In the genomic region with DNA sequence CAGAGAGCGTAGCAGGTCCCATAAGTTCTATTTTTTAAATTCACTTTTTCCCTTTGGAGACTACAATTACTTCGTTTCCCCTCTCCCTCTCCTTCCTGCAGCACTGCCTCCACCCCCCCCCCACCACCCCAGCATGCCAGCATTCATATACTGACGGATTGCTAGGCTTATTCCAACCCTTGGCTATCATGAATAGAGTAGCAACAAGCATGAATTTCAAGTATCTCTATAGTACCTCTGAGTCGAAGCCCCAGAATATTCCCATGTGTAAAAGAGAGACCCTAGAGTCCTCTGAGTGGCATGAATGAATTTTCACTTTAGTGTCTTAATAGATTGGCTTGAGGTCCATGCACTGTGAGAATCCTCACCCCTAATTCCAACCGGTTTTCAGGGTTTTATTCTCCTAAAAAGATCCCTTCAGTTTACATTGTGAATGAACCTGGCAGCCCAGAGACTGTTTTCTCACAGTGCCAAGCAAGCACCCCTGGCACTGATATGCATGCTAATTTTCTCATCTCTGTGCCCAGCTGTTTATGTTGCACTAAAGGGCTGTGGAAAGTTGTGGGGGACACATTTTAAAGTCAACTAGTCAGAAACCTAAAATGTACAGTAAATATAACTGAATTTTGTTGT, we compare ENCODE assay signal across 31 mouse cellular contexts. TPM values are rescaled to one million over a fixed set of nuclear protein-coding genes. Genes with fewer than 3 reads are reported as not detected.
"Had no signal": no experiment of that assay in that cellular context is flagged by ENCODE, and none has a peak within 500 bp of the region (broad histone marks: within the 10 kb centered on the region; RNA-seq: fewer than 3 reads in every experiment).

No protein-coding gene starts in this region.

- H3K27ac ChIP-seq: heart, adult 2 months; heart, embryonic 13.5 days; heart, embryonic 15.5 days; kidney, embryonic 15.5 days; kidney, postnatal 0 days; limb, embryonic 13.5 days; limb, embryonic 15.5 days; liver, embryonic 12.5 days; liver, embryonic 14.5 days had no signal

- H3K4me3 ChIP-seq: heart, adult 2 months; heart, embryonic 13.5 days; heart, embryonic 15.5 days; kidney, embryonic 15.5 days; limb, embryonic 13.5 days; limb, embryonic 15.5 days; liver, embryonic 12.5 days had no signal

- H3K9ac ChIP-seq: forebrain, postnatal 0 days; heart, embryonic 13.5 days; heart, embryonic 15.5 days; kidney, embryonic 15.5 days; limb, embryonic 13.5 days; limb, embryonic 15.5 days; liver, embryonic 12.5 days; liver, embryonic 14.5 days had no signal

- H3K9me3 ChIP-seq: heart, embryonic 13.5 days; heart, embryonic 15.5 days; kidney, embryonic 15.5 days; limb, embryonic 13.5 days; limb, embryonic 15.5 days; liver, embryonic 12.5 days had no signal

- H3K4me2 ChIP-seq: heart, embryonic 11.5 days; heart, embryonic 13.5 days; heart, embryonic 15.5 days; kidney, embryonic 15.5 days; limb, embryonic 13.5 days; limb, embryonic 15.5 days; liver, embryonic 12.5 days had no signal

- DNase-seq: forebrain, postnatal 0 days; gastrocnemius, postnatal 14 days; gastrocnemius, postnatal 36 days; heart, adult 11 months; heart, adult 2 months; heart, postnatal 14 days; heart, postnatal 36 days; kidney, adult 11 months; kidney, adult 2 months; kidney, adult 9 months; kidney, postnatal 14 days; kidney, postnatal 36 days; layer of hippocampus, adult 9-11 months; layer of hippocampus, postnatal 36 days; left cerebral cortex, postnatal 4 days had no signal

- H3K4me1 ChIP-seq: heart, embryonic 13.5 days; heart, embryonic 15.5 days; kidney, embryonic 15.5 days; limb, embryonic 13.5 days; limb, embryonic 15.5 days; liver, embryonic 12.5 days had no signal

- H3K27me3 ChIP-seq: heart, embryonic 13.5 days; heart, embryonic 15.5 days; kidney, embryonic 15.5 days; limb, embryonic 13.5 days; limb, embryonic 15.5 days; liver, embryonic 12.5 days had no signal

- ATAC-seq: forebrain, postnatal 0 days; intestine, embryonic 16.5 days; liver, embryonic 12.5 days had no signal

- H3K36me3 ChIP-seq: heart, embryonic 13.5 days; heart, embryonic 15.5 days; kidney, embryonic 15.5 days; limb, embryonic 13.5 days; limb, embryonic 15.5 days; liver, embryonic 12.5 days had no signal

RNA-seq across cellular contexts. Expression of gene Olfr648, which starts 4.7 kb away (rescaled TPM):
- polyA plus RNA-seq: heart, adult 2 months; kidney, adult 2 months; liver, adult 2 months had no signal

RNA-seq across cellular contexts. Expression of gene Olfm5, which starts 13.9 kb away (rescaled TPM):
- polyA plus RNA-seq: forebrain, postnatal 0 days; gonadal fat pad, adult 2 months; heart, adult 2 months; heart, embryonic 11.5 days; heart, embryonic 13.5 days; heart, embryonic 15.5 days; heart, postnatal 0 days; intestine, embryonic 14.5 days; intestine, embryonic 16.5 days; kidney, adult 2 months; kidney, embryonic 15.5 days; kidney, postnatal 0 days; large intestine, adult 2 months; limb, embryonic 11.5 days; limb, embryonic 13.5 days; limb, embryonic 15.5 days; liver, adult 2 months; liver, embryonic 12.5 days; liver, embryonic 14.5 days had no signal

RNA-seq across cellular contexts. Expression of gene Olfr649, which starts 17.2 kb away (rescaled TPM):
- polyA plus RNA-seq: forebrain, postnatal 0 days; gonadal fat pad, adult 2 months; heart, adult 2 months; heart, embryonic 11.5 days; heart, embryonic 13.5 days; heart, embryonic 15.5 days; heart, postnatal 0 days; intestine, embryonic 14.5 days; intestine, embryonic 16.5 days; kidney, adult 2 months; kidney, embryonic 15.5 days; kidney, postnatal 0 days; large intestine, adult 2 months; limb, embryonic 11.5 days; limb, embryonic 13.5 days; limb, embryonic 15.5 days; liver, adult 2 months; liver, embryonic 12.5 days; liver, embryonic 14.5 days had no signal

RNA-seq across cellular contexts. Expression of gene Ubqlnl, which starts 28.2 kb away (rescaled TPM):
- polyA plus RNA-seq: forebrain, postnatal 0 days; heart, embryonic 11.5 days; heart, embryonic 13.5 days; heart, embryonic 15.5 days; heart, postnatal 0 days; intestine, embryonic 14.5 days; intestine, embryonic 16.5 days; kidney, adult 2 months; kidney, embryonic 15.5 days; kidney, postnatal 0 days; large intestine, adult 2 months; limb, embryonic 11.5 days; limb, embryonic 13.5 days; limb, embryonic 15.5 days; liver, adult 2 months; liver, embryonic 12.5 days; liver, embryonic 14.5 days had no signal

RNA-seq across cellular contexts. Expression of gene Ubqln3, which starts 35.5 kb away (rescaled TPM):
- polyA plus RNA-seq: forebrain, postnatal 0 days; heart, embryonic 11.5 days; heart, embryonic 13.5 days; heart, embryonic 15.5 days; heart, postnatal 0 days; intestine, embryonic 14.5 days; intestine, embryonic 16.5 days; kidney, embryonic 15.5 days; kidney, postnatal 0 days; large intestine, adult 2 months; limb, embryonic 11.5 days; limb, embryonic 13.5 days; limb, embryonic 15.5 days; liver, adult 2 months; liver, embryonic 12.5 days; liver, embryonic 14.5 days had no signal
